In genomic region chr5:66865229-66865628, GRCm38 (mm10) we compare ENCODE assay signal across 15 mouse cellular contexts.
DNase-seq lines count a peak whose midpoint lies in the region; ATAC-seq and TF ChIP-seq lines count a peak whose summit lies in the region.
"Had no signal": no experiment of that assay in that cellular context is flagged by ENCODE, and none has a peak within 500 bp of the region (broad histone marks: within the 10 kb centered on the region; RNA-seq: fewer than 3 reads in every experiment).

No protein-coding gene starts in this region.

- WGBS in hindbrain, embryonic 13.5 days, result 39% methylated on average over 5 of the region's 5 CpGs
- 46% methylated on average over 5 of the region's 5 CpGs for WGBS in hindbrain, embryonic 10.5 days
- WGBS in forebrain, postnatal 0 days, result 32% methylated on average over 5 of the region's 5 CpGs
- whole genome bisulfite sequencing in midbrain, embryonic 14.5 days, result 29% methylated on average over 5 of the region's 5 CpGs

- H3K27ac ChIP-seq in hindbrain, embryonic 13.5 days, result peak overlapping the region; percentile 49; the same call in 1 of the 2 replicates
- no peak overlapping the region for H3K27ac ChIP-seq in hindbrain, embryonic 10.5 days
- peak overlapping the region; percentile 54; the same call in 1 of the 2 replicates for H3K27ac ChIP-seq in forebrain, postnatal 0 days (ENCODE audit: low read depth, low read length)
- 0 out of 2 replicates have a peak overlapping the region, but pooled peaks have one; percentile 14 for H3K27ac ChIP-seq in midbrain, embryonic 14.5 days (replicated peaks; ENCODE audit: low read depth, low read length)
- H3K27ac ChIP-seq: embryonic facial prominence, embryonic 15.5 days; macrophage had no signal

- no peaks in the 10 kb centered on the region for H3K27me3 ChIP-seq in hindbrain, embryonic 13.5 days
- no peaks in the 10 kb centered on the region for H3K27me3 ChIP-seq in hindbrain, embryonic 10.5 days (ENCODE audit: insufficient read depth, poor library complexity, severe bottlenecking)
- H3K27me3 ChIP-seq in forebrain, postnatal 0 days (ENCODE audit: insufficient read depth, low read length), result no peaks in the 10 kb centered on the region
- H3K27me3 ChIP-seq in midbrain, embryonic 14.5 days (ENCODE audit: control insufficient read depth, insufficient read depth, low read length), result no peaks in the 10 kb centered on the region
- H3K27me3 ChIP-seq: embryonic facial prominence, embryonic 15.5 days had no signal

- TF ChIP-seq CTCF in forebrain, postnatal 0 days (IDR thresholded peaks at IDR 0.05; ENCODE audit: low read depth), result no peak

- H3K4me3 ChIP-seq in hindbrain, embryonic 13.5 days, result no peak overlapping the region
- no peak overlapping the region for H3K4me3 ChIP-seq in hindbrain, embryonic 10.5 days
- no peak overlapping the region for H3K4me3 ChIP-seq in forebrain, postnatal 0 days (ENCODE audit: low read depth, low read length)
- no peak overlapping the region for H3K4me3 ChIP-seq in midbrain, embryonic 14.5 days (replicated peaks; ENCODE audit: low read depth, low read length)
- H3K4me3 ChIP-seq: embryonic facial prominence, embryonic 15.5 days had no signal

- H3K4me2 ChIP-seq in hindbrain, embryonic 13.5 days, result no peak overlapping the region
- H3K4me2 ChIP-seq in forebrain, postnatal 0 days (ENCODE audit: low read depth), result no peak overlapping the region
- no peak overlapping the region for H3K4me2 ChIP-seq in midbrain, embryonic 14.5 days (ENCODE audit: low read length)
- H3K4me2 ChIP-seq: embryonic facial prominence, embryonic 15.5 days; liver, embryonic 11.5 days had no signal

- H3K36me3 ChIP-seq in hindbrain, embryonic 13.5 days, result no peaks in the 10 kb centered on the region
- no peaks in the 10 kb centered on the region for H3K36me3 ChIP-seq in hindbrain, embryonic 10.5 days
- no peaks in the 10 kb centered on the region for H3K36me3 ChIP-seq in forebrain, postnatal 0 days (ENCODE audit: insufficient read depth)
- no peaks in the 10 kb centered on the region for H3K36me3 ChIP-seq in midbrain, embryonic 14.5 days (ENCODE audit: control insufficient read depth, insufficient read depth, low read length)
- H3K36me3 ChIP-seq: embryonic facial prominence, embryonic 15.5 days had no signal

- no peak for DNase-seq in hindbrain, embryonic 10.5 days (ENCODE audit: low spot score)
- DNase-seq in R1 (ENCODE audit: low read depth, low spot score), result peak; percentile 58
- DNase-seq in forebrain, postnatal 0 days, result peak; percentile 79
- peak; percentile 63 for DNase-seq in midbrain, embryonic 14.5 days
- DNase-seq in ovary, postnatal 14 days (ENCODE audit: low spot score), result no peak
- no peak for DNase-seq in urinary bladder, adult 2 months (ENCODE audit: low spot score)
- no peak for DNase-seq in thymus, postnatal 4 days
- DNase-seq: adrenal gland, adult 8-10 months; B cell, adult 2 months; heart, postnatal 36 days; kidney, postnatal 4 days had no signal

- H3K9me3 ChIP-seq in hindbrain, embryonic 13.5 days, result no peaks in the 10 kb centered on the region
- H3K9me3 ChIP-seq in hindbrain, embryonic 10.5 days, result no peaks in the 10 kb centered on the region
- H3K9me3 ChIP-seq in forebrain, postnatal 0 days (ENCODE audit: low read length), result no peaks in the 10 kb centered on the region
- H3K9me3 ChIP-seq in midbrain, embryonic 14.5 days (ENCODE audit: control insufficient read depth, low read length), result no peaks in the 10 kb centered on the region
- H3K9me3 ChIP-seq: embryonic facial prominence, embryonic 15.5 days had no signal

- H3K9ac ChIP-seq in hindbrain, embryonic 13.5 days, result no peak overlapping the region
- H3K9ac ChIP-seq in forebrain, postnatal 0 days, result no peak overlapping the region
- H3K9ac ChIP-seq in midbrain, embryonic 14.5 days (replicated peaks; ENCODE audit: low read length), result no peak overlapping the region
- H3K9ac ChIP-seq: embryonic facial prominence, embryonic 15.5 days had no signal

- ATAC-seq in hindbrain, embryonic 13.5 days (ENCODE audit: low FRiP score), result 0 out of 2 replicates have a peak, but pooled peaks have one; percentile 17
- ATAC-seq in forebrain, postnatal 0 days, result peak; percentile 85
- ATAC-seq in midbrain, embryonic 14.5 days (ENCODE audit: low FRiP score, low TSS enrichment), result no peak

- H3K4me1 ChIP-seq in hindbrain, embryonic 13.5 days (replicated peaks), result peaks cover 34% of the 10 kb centered on the region
- peaks cover 27% of the 10 kb centered on the region for H3K4me1 ChIP-seq in hindbrain, embryonic 10.5 days (replicated peaks)
- H3K4me1 ChIP-seq in forebrain, postnatal 0 days (ENCODE audit: insufficient read depth), result peaks cover 26% of the 10 kb centered on the region
- peaks cover 8% of the 10 kb centered on the region; the same call in 1 of the 2 replicates for H3K4me1 ChIP-seq in midbrain, embryonic 14.5 days (ENCODE audit: control insufficient read depth, insufficient read depth, low read length)

Comparison
In these comparisons a context has a peak if more than half of its experiments do, and no peak if none do; other contexts are left out.
1. DNase-seq: peak in R1 (single experiment), forebrain, postnatal 0 days (single experiment) and midbrain, embryonic 14.5 days (single experiment); none in hindbrain, embryonic 10.5 days (single experiment), ovary, postnatal 14 days (single experiment), urinary bladder, adult 2 months (single experiment) and thymus, postnatal 4 days (single experiment).